Mouse (Mus musculus): ENCODE data around the gene Ppm1m.

- TF ChIP-seq GATA1 (IDR thresholded peaks at IDR 0.05; ENCODE audit: low read length) (no peak), TAL1 (IDR thresholded peaks at IDR 0.05; ENCODE audit: low read length) (no peak)
These were observed 37.9 kb upstream of the Ppm1m start for GRCm38 (mm10) chr9:106237401-106237800.
